Mouse (Mus musculus) inflammation-experienced regulatory T-cells (primary cell): ENCODE data around the gene Tbc1d24. TPM values are rescaled to one million over a fixed set of nuclear protein-coding genes. Genes with fewer than 3 reads are reported as not detected.

Experiments used
- polyA plus RNA-seq, 2 experiments: library from polyadenylated mRNA; unstranded; fragments of 100-300 nt; shearing (Covaris generic); gene quantifications; one replicate each; pipeline ENCODE4 v1.2.1; 2017

Tbc1d24 gene
- 1 to 10 TPM in 1 of 2 experiments, under 1 TPM in 1; 0.75 to 4.4 TPM for polyA plus RNA-seq

GRCm38 (mm10) chr17:24205284-24205888 is at the start of gene Tbc1d24:
Gene Tbc1d24, minus strand, starts transcription at chr17:24205562.

DNA sequence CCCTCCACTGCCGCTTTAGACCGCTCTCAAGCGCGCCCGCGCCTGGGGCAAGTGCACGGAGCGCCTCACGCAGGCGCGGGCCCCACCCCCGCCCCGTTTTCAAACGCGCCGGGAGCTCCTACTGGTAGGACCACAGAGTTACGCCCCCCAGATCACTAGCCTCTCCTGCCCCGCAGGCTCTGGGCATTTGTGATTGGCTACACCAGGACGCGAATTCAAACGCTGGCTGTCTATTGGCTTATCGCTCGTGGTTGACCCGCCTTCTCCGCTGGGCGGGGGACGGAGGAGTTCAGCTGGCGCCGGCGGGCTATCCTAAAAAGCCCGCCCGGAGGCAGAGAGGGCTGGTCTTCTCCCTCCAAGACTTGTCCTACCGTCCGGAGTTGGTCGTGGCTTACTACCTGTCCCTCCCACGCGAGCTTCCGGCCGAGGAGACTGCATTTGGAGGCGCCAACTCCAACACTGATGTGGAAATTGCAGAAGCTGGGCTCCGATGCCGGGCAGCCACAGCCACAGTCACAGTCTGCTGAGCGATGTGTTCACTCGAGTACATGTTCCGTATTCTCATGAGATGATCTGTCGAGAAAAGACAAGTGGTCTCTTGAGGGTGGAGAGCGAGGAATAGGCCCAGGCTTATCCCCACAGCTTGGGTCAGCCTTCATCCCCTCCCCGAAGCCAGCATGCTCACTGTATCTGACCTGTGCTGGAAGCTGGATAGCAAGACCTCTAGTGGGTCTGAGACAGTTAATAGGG is 46.1 kb upstream of the Tbc1d24 start, which contains the start of gene Ccnf:
Gene Ccnf, minus strand, starts transcription at position 165 of the 750 bp plus-strand sequence.

GRCm38 (mm10) chr17:24220435-24221411 is 15.4 kb upstream of the Tbc1d24 start, which contains the start of gene Tedc2:
Gene Tedc2, minus strand, starts transcription at chr17:24220851.

GRCm38 (mm10) chr17:24209043-24209915 is 3.9 kb upstream of the Tbc1d24 start, which contains the start of gene Ntn3:
Gene Ntn3, minus strand, starts transcription at chr17:24209531.

DNA sequence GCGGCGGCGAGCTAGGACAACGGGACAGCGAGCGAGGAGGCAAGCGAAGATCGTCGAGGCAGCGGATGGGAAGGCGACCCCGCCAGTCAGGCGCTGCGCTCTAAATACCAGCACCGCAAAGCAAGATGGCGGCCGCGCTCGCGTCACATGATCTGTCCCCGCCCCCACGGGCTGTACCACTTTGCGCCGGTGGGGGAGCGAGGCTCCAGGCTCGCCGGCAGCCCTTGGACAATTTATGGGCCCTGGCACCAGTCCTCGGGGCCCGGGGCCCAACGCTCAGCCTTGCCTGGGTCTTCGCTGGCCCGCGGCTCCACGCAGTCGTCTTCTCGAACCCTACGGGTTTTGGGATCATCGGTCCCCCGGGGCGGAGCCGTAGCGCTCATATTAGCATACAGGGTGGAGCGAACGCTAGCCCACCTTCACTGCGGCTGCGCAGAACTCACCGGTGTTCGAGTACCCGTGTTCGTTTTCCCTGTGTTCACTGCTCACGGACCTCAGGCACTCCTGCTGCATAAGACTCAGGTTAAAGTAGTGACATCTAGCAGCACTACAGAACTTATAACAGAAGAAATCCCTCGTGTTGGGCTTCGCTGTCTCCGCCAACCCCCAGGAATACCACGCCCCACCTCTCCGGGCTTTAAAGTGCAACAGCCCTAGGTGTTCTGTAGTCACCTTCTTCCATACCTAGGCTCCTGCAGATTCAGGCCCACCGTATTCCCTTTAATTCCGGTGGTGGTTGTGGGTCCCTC is 35.9 kb downstream of the Tbc1d24 start, which contains the start of gene Atp6v0c:
Gene Atp6v0c, minus strand, starts transcription at position 386 of the 749 bp plus-strand sequence.

DNA sequence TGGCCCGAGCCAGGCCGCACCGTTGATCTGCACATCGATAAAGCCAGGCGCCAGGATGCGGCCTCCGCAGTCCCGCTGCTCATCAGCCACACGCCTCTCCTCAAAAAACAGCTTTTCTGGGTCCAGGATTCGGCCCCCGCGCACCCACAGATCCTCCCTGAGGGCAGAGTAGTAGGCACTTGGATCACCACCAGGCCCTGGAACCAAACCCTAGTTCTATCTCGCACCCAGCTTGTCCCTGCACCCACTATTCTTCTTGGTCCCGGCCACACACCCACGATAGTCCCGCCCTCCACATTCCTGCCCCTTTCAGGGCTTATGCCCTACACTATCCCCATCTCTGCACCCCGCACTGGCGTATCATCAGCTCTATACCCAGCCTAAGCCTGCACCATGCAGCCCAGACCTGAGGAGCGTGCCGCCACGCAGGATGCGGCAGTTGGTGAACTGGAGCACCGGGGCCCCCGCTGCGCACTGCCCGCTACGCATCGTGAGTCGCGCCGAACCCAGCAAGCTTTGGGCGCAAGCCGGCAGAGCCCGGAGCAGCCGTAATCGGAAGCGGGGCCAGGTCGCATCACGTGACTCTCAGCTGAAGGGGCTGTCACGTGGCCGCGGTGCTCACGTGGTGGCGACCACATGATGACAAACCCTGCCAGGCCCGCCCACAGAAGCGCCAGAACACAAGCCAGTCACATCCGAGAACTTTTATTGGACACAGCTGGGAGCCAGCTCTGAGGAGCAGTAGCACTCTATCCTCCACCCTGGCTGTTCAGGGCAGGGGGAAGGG is 42.0 kb downstream of the Tbc1d24 start, which contains the start of gene Amdhd2:
Gene Amdhd2, minus strand, starts transcription at position 591 of the 787 bp plus-strand sequence.

DNA sequence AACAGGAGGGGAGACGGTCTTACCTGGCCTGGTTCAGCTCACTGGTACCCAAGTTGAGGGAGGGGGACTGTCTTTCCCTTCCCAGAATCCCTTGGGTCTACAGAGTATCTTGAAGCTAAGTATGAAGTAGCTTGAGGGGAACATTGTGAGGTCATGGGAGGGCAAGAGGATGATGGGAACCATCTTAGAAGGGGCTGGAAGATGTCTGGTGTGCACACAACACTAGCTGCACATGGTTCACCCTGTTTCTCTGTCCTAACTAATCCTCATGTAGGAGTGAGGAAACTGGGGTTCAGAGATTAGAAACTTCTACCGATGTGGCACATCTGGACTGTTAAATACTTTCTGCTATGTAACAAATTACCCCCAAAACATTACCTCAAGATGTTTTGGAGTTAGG is 54.5 kb downstream of the Tbc1d24 start, which contains the start of gene Pdpk1:
Gene Pdpk1, minus strand, starts transcription at position 101 of the 400 bp plus-strand sequence.

Other genes starting within 250 kb of the Tbc1d24 start
- gene Prss30, start 225.0 kb downstream of the Tbc1d24 start, polyA plus RNA-seq = 1 to 10 TPM in 1 of 2 experiments, not detected in 1; 1.2 TPM
- not detected for gene Prss22, start 207.5 kb downstream of the Tbc1d24 start, polyA plus RNA-seq
- gene Prss27, start 167.4 kb downstream of the Tbc1d24 start, polyA plus RNA-seq = 1 to 10 TPM in 1 of 2 experiments, under 1 TPM in 1; 0.58 to 2.5 TPM
- 10 to 100 TPM; 22.2 to 27.8 TPM for gene Kctd5, start 132.1 kb downstream of the Tbc1d24 start, polyA plus RNA-seq
- 10 to 100 TPM; 39.9 to 43.6 TPM for gene Pdpk1, start 54.6 kb downstream of the Tbc1d24 start, polyA plus RNA-seq
- gene Amdhd2, start 41.8 kb downstream of the Tbc1d24 start, polyA plus RNA-seq = 10 to 100 TPM; 33.0 to 37.4 TPM
- gene Atp6v0c, start 35.9 kb downstream of the Tbc1d24 start, polyA plus RNA-seq = 100 to 1,000 TPM; 291 to 333 TPM
- under 1 TPM; 0.07 to 0.84 TPM for gene Ntn3, start 4.0 kb upstream of the Tbc1d24 start, polyA plus RNA-seq
- 1 to 10 TPM; 4.0 to 5.1 TPM for gene Tedc2, start 15.3 kb upstream of the Tbc1d24 start, polyA plus RNA-seq
- gene Ccnf, start 45.9 kb upstream of the Tbc1d24 start, polyA plus RNA-seq = 1 to 10 TPM in 1 of 2 experiments, under 1 TPM in 1; 0.71 to 2.7 TPM
- gene Abca17, start 145.5 kb upstream of the Tbc1d24 start, polyA plus RNA-seq = under 1 TPM; 0.20 to 0.24 TPM
- gene Abca3, start 146.4 kb upstream of the Tbc1d24 start, polyA plus RNA-seq = 10 to 100 TPM; 28.9 to 30.9 TPM
- 100 to 1,000 TPM; 167 to 196 TPM for gene Rnps1, start 209.0 kb upstream of the Tbc1d24 start, polyA plus RNA-seq
- 100 to 1,000 TPM in 1 of 2 experiments, 10 to 100 TPM in 1; 73.6 to 103 TPM for gene Eci1, start 221.1 kb upstream of the Tbc1d24 start, polyA plus RNA-seq
- 10 to 100 TPM in 1 of 2 experiments, 1 to 10 TPM in 1; 4.8 to 10.4 TPM for gene Dnase1l2, start 237.5 kb upstream of the Tbc1d24 start, polyA plus RNA-seq